Mouse (Mus musculus): ENCODE data around the gene Agpat4. TPM values are rescaled to one million over a fixed set of nuclear protein-coding genes. Genes with fewer than 3 reads are reported as not detected.
"Not testable (repeated sequence)": the region's sequence is repeated elsewhere in the genome, so short reads cannot be mapped to it uniquely, and the experiment has no call there.

The Agpat4 gene
- total and polyA plus RNA-seq, 2 experiments from 2014 or later = 47.7 to 58.2 TPM

GRCm38 (mm10) chr17:12216224-12216623, 97.7 kb downstream of the Agpat4 start:
- Histone ChIP-seq H3K36me3 (ENCODE audit: insufficient read depth, low read length) (peaks cover 54% of the 10 kb centered on the region), H3K4me3 (ENCODE audit: low read depth, low read length) (no peak overlapping the region), H3K4me2 (ENCODE audit: low read depth, low read length, poor library complexity, severe bottlenecking) (no peak overlapping the region), H3K9me3 (ENCODE audit: low read length) (no peaks in the 10 kb centered on the region), H3K27ac (ENCODE audit: low read depth, low read length) (no peak overlapping the region), H3K9ac (replicated peaks; ENCODE audit: low read length, poor library complexity, severe bottlenecking) (no peak overlapping the region), H3K27me3 (ENCODE audit: insufficient read depth, low read length) (no peaks in the 10 kb centered on the region), H3K4me1 (ENCODE audit: insufficient read depth, low read length) (no peaks in the 10 kb centered on the region)
- no peak for TF ChIP-seq CTCF (IDR thresholded peaks at IDR 0.05)
- ATAC-seq (ENCODE audit: low FRiP score) (no peak), DNase-seq (ENCODE audit: low spot score) (no peak)
- 81% methylated on average over 6 of the region's 6 CpGs for WGBS

- DNase-seq (ENCODE audit: low spot score) (peak; percentile 49), ATAC-seq (ENCODE audit: low FRiP score) (no peak)
- no peaks in the 10 kb centered on the region for H3K27me3 ChIP-seq (ENCODE audit: insufficient read depth, low read length)
- H3K9ac ChIP-seq (replicated peaks; ENCODE audit: low read length, poor library complexity, severe bottlenecking) = no peak overlapping the region
- TF ChIP-seq CTCF (IDR thresholded peaks at IDR 0.05) = no peak
- no peak overlapping the region for H3K4me3 ChIP-seq (ENCODE audit: low read depth, low read length)
- H3K4me2 ChIP-seq (ENCODE audit: low read depth, low read length, poor library complexity, severe bottlenecking) = no peak overlapping the region
- WGBS = 57% methylated on average over 6 of the region's 6 CpGs
- peaks cover 43% of the 10 kb centered on the region for H3K36me3 ChIP-seq (ENCODE audit: insufficient read depth, low read length)
- H3K9me3 ChIP-seq (ENCODE audit: low read length) = no peaks in the 10 kb centered on the region
- no peak overlapping the region for H3K27ac ChIP-seq (ENCODE audit: low read depth, low read length)
- no peaks in the 10 kb centered on the region for H3K4me1 ChIP-seq (ENCODE audit: insufficient read depth, low read length)
These were observed 103.4 kb downstream of the Agpat4 start for GRCm38 (mm10) chr17:12221926-12222325.

GRCm38 (mm10) chr17:12223682-12224081, 105.2 kb downstream of the Agpat4 start:
- Histone ChIP-seq H3K9me3 (ENCODE audit: low read length) (no peaks in the 10 kb centered on the region), H3K9ac (replicated peaks; ENCODE audit: low read length, poor library complexity, severe bottlenecking) (no peak overlapping the region; the same call in 1 of the 2 replicates), H3K27me3 (ENCODE audit: insufficient read depth, low read length) (no peaks in the 10 kb centered on the region), H3K36me3 (ENCODE audit: insufficient read depth, low read length) (peaks cover 46% of the 10 kb centered on the region), H3K27ac (ENCODE audit: low read depth, low read length) (no peak overlapping the region), H3K4me2 (ENCODE audit: low read depth, low read length, poor library complexity, severe bottlenecking) (no peak overlapping the region), H3K4me1 (ENCODE audit: insufficient read depth, low read length) (no peaks in the 10 kb centered on the region), H3K4me3 (ENCODE audit: low read depth, low read length) (no peak overlapping the region)
- TF ChIP-seq CTCF (IDR thresholded peaks at IDR 0.05) = no peak
- ATAC-seq (ENCODE audit: low FRiP score) (no peak), DNase-seq (ENCODE audit: low spot score) (no peak)
- 20% methylated on average over 5 of the region's 5 CpGs for WGBS

GRCm38 (mm10) chr17:12224145-12224544, 105.6 kb downstream of the Agpat4 start:
- no peaks in the 10 kb centered on the region for H3K9me3 ChIP-seq (ENCODE audit: low read length)
- H3K27ac ChIP-seq (ENCODE audit: low read depth, low read length) = no peak overlapping the region
- TF ChIP-seq CTCF (IDR thresholded peaks at IDR 0.05) = no peak
- no peak for DNase-seq (ENCODE audit: low spot score)
- no peaks in the 10 kb centered on the region for H3K27me3 ChIP-seq (ENCODE audit: insufficient read depth, low read length)
- H3K4me3 ChIP-seq (ENCODE audit: low read depth, low read length) = no peak overlapping the region
- no peaks in the 10 kb centered on the region for H3K4me1 ChIP-seq (ENCODE audit: insufficient read depth, low read length)
- H3K9ac ChIP-seq (replicated peaks; ENCODE audit: low read length, poor library complexity, severe bottlenecking) = no peak overlapping the region; the same call in 1 of the 2 replicates
- no peak; the same call in 1 of the 2 replicates for ATAC-seq (ENCODE audit: low FRiP score)
- peaks cover 46% of the 10 kb centered on the region for H3K36me3 ChIP-seq (ENCODE audit: insufficient read depth, low read length)
- no peak overlapping the region for H3K4me2 ChIP-seq (ENCODE audit: low read depth, low read length, poor library complexity, severe bottlenecking)
- 85% methylated on average over 8 of the region's 9 CpGs for WGBS

GRCm38 (mm10) chr17:12224551-12224950, 106.0 kb downstream of the Agpat4 start:
- not testable (repeated sequence) for H3K27me3 ChIP-seq (ENCODE audit: insufficient read depth, low read length); H3K9me3 ChIP-seq (ENCODE audit: low read length); H3K9ac ChIP-seq (replicated peaks; ENCODE audit: low read length, poor library complexity, severe bottlenecking); H3K27ac ChIP-seq (ENCODE audit: low read depth, low read length); H3K4me3 ChIP-seq (ENCODE audit: low read depth, low read length); H3K4me2 ChIP-seq (ENCODE audit: low read depth, low read length, poor library complexity, severe bottlenecking); H3K4me1 ChIP-seq (ENCODE audit: insufficient read depth, low read length)
- DNase-seq (ENCODE audit: low spot score) (peak; percentile 61), ATAC-seq (ENCODE audit: low FRiP score) (peak; percentile 32; the same call in 1 of the 2 replicates)
- peaks cover 43% of the 10 kb centered on the region for H3K36me3 ChIP-seq (ENCODE audit: insufficient read depth, low read length)
- WGBS = 84% methylated on average over 5 of the region's 7 CpGs

GRCm38 (mm10) chr17:12225227-12225626, 106.7 kb downstream of the Agpat4 start:
- ATAC-seq (ENCODE audit: low FRiP score) (no peak), DNase-seq (ENCODE audit: low spot score) (no peak)

More at GRCm38 (mm10) chr17:12225227-12225626, 106.7 kb downstream of the Agpat4 start:
- H3K9ac ChIP-seq (replicated peaks; ENCODE audit: low read length, poor library complexity, severe bottlenecking) = no peak overlapping the region
- WGBS = 67% methylated on average over 1 of the region's 1 CpGs
- no peaks in the 10 kb centered on the region for H3K27me3 ChIP-seq (ENCODE audit: insufficient read depth, low read length)
- peaks cover 41% of the 10 kb centered on the region for H3K36me3 ChIP-seq (ENCODE audit: insufficient read depth, low read length)
- H3K9me3 ChIP-seq (ENCODE audit: low read length) = no peaks in the 10 kb centered on the region
- peak; percentile 44 for TF ChIP-seq CTCF (IDR thresholded peaks at IDR 0.05)
- H3K27ac ChIP-seq (ENCODE audit: low read depth, low read length) = no peak overlapping the region
- H3K4me3 ChIP-seq (ENCODE audit: low read depth, low read length) = no peak overlapping the region
- H3K4me2 ChIP-seq (ENCODE audit: low read depth, low read length, poor library complexity, severe bottlenecking) = no peak overlapping the region
- no peaks in the 10 kb centered on the region for H3K4me1 ChIP-seq (ENCODE audit: insufficient read depth, low read length)
